Mouse (Mus musculus): Measurements from ENCODE around the gene Rasgef1b. TPM values are rescaled to one million over a fixed set of nuclear protein-coding genes. Genes with fewer than 3 reads are reported as not detected.

Rasgef1b gene
- polyA plus RNA-seq, 1 experiment from 2014 or later = 65.7 TPM

DNA sequence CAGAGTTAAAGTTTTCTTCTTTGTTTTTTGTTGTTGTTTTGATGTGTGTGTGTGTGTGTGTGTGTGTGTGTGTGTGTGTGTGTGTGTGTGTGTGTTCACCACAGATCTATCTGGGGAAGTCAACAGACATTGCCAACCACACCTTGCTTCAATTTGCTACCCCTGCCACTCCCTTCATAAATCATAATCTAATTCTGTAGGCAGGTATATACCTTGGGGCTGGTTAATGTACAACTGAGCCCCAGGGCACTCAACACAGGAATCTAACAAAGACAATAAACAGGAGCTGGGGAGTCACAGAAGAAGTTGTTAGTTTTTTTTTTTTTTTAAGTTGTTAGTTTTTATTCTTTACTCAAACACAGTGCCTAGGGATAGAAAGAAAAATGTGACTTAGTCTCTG is 403.6 kb downstream of the Rasgef1b start:
- Histone ChIP-seq H3K36me3 (replicated peaks) (no peaks in the 10 kb centered on the region), H3K27ac (no peak overlapping the region), H3K4me3 (no peak overlapping the region), H3K9me3 (no peaks in the 10 kb centered on the region), H3K27me3 (replicated peaks) (no peaks in the 10 kb centered on the region), H3K9ac (no peak overlapping the region), H3K4me2 (no peak overlapping the region), H3K4me1 (no peaks in the 10 kb centered on the region)
- no peak for ATAC-seq (replicated peaks)

DNA sequence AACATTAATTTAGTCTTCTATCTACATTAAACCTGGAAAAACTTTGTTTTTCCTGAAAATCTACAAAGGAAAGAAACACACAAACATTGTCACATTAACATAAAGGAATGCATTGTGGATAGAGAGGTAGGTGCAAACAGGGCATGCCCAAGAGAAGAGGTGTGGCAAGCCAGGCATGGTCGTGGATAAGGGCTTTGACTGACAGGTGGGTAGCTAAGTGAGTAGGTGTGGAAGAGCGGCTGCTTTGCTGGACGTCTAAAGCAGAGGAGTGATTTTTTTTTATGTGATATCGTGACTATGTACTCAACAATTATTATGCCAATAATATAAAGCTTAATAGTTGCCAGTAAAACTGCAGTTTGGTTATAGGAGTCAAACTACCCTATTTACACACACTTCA is 408.1 kb downstream of the Rasgef1b start:
- no peaks in the 10 kb centered on the region for H3K9me3 ChIP-seq
- no peak overlapping the region for H3K4me2 ChIP-seq
- no peak overlapping the region for H3K4me3 ChIP-seq
- H3K9ac ChIP-seq = no peak overlapping the region
- H3K27ac ChIP-seq = no peak overlapping the region
- no peaks in the 10 kb centered on the region for H3K36me3 ChIP-seq (replicated peaks)
- no peaks in the 10 kb centered on the region for H3K27me3 ChIP-seq (replicated peaks)
- H3K4me1 ChIP-seq = no peaks in the 10 kb centered on the region
- no peak for ATAC-seq (replicated peaks)
- 81% methylated on average over 4 of the region's 4 CpGs for WGBS

DNA sequence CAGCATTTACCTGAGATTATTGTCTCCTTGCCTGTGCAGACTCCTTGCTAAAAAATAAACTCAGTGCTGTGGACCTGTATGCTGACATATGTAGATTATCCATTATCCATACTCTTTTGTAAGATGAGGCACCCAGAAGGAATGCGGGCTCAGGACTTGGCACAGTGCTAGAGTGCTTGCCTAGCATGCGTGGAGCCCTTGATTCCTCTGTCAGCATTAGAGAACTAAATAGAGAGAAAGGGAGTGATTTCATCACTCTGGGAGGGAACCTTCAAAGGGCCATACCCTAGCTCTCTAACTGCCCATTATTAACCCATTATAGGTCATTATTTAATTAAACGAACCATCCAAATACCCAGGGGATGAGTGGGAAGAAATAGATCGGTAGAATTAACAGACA is 430.9 kb downstream of the Rasgef1b start:
- ATAC-seq (replicated peaks) = no peak
- Histone ChIP-seq H3K9ac (no peak overlapping the region), H3K4me1 (no peaks in the 10 kb centered on the region), H3K27ac (no peak overlapping the region), H3K27me3 (replicated peaks) (no peaks in the 10 kb centered on the region), H3K4me2 (no peak overlapping the region), H3K4me3 (no peak overlapping the region), H3K36me3 (replicated peaks) (no peaks in the 10 kb centered on the region), H3K9me3 (no peaks in the 10 kb centered on the region)
- WGBS = 69% methylated on average over 4 of the region's 4 CpGs

DNA sequence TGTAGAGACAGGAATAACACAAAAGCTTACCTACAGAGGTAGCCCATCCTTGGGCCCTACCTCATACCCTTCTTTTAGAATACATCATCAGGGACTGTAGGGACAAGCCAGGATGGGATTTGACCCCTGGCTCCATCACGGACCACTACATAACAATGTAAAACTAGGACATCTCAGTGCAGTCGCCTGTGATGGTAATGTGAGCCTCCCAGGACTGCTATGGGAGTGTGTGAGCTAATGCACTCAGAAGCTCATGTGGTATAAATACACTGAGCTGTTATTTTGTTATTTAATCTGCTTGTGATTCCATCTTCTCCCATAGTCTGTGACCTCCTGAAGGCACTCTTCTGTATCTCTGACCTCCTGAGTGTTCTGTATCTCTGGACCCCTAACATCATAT is 432.5 kb downstream of the Rasgef1b start:
- H3K9ac ChIP-seq = no peak overlapping the region
- no peaks in the 10 kb centered on the region for H3K36me3 ChIP-seq (replicated peaks)
- H3K4me2 ChIP-seq = no peak overlapping the region
- H3K27me3 ChIP-seq (replicated peaks) = no peaks in the 10 kb centered on the region
- H3K27ac ChIP-seq = no peak overlapping the region
- no peaks in the 10 kb centered on the region for H3K9me3 ChIP-seq
- no peaks in the 10 kb centered on the region for H3K4me1 ChIP-seq
- ATAC-seq (replicated peaks) = no peak
- 77% methylated on average over 2 of the region's 2 CpGs for WGBS
- H3K4me3 ChIP-seq = no peak overlapping the region

DNA sequence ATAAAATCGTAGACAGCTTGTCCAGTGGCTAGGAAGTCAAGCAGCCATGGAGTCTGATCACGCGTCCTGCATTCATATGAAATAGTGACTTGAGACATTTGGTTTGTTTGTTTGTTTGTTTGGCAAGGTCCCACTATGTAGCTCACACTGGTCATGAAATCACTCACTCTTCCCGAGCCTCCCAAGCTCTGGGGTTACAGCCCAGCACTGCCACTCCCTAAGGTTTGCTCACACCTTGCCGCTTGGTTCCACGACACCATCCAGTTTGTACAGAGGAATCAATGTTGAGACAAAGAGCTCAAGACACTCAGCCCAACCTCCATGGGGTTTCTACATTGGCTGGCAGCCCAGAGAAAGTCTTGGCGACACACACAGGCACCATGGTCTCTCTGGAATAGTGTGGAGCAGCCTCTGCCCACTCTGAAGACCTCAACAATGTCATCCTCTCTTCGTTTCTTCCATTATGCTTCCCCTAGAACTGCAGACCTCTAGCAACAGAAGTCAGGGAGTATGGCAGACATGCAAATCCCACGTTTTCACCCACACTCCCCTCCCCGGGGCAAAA is 436.5 kb downstream of the Rasgef1b start:
- no peak overlapping the region for H3K9ac ChIP-seq
- H3K27ac ChIP-seq = no peak overlapping the region
- no peak for ATAC-seq (replicated peaks)
- H3K27me3 ChIP-seq (replicated peaks) = no peaks in the 10 kb centered on the region
- WGBS = 81% methylated on average over 10 of the region's 10 CpGs
- no peaks in the 10 kb centered on the region for H3K9me3 ChIP-seq
- H3K36me3 ChIP-seq (replicated peaks) = no peaks in the 10 kb centered on the region
- no peak overlapping the region for H3K4me2 ChIP-seq
- no peak overlapping the region for H3K4me3 ChIP-seq
- H3K4me1 ChIP-seq = no peaks in the 10 kb centered on the region

DNA sequence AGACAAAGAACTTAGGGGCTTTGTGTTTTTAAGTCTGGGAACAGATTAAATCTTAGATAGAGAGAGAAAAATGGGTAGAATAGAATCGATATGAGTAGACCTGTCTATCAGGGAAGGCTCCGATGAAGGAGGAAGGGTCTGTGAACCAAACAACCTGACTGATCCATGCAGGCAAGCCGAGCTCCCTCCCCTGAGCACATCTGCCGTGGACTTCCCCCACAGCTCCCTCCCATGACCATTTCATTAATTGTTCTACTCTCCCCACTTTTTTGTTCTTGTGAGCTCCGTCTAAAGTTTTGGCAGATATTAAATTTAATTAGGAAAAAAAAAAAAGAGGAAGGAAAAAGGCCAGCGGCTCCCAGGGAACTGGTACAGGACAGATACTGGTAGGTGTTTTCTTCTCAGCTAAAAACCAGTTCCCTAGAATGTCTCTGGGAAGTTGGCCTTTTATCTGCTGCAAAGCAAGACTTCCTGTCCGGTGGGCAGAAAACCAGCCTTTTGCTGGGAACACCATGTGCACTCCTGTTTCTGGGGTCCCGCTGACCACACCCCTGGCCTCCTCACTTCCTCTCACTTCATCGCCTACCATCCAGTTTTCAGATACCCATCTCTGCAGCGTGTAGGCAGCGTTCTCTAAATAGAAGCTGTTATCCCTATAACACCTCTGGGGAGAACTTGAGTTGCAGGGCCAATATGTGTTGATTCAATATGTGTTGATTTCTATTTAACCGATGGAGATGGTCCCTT is 437.6 kb downstream of the Rasgef1b start:
- H3K9ac ChIP-seq = no peak overlapping the region
- no peaks in the 10 kb centered on the region for H3K9me3 ChIP-seq
- no peaks in the 10 kb centered on the region for H3K36me3 ChIP-seq (replicated peaks)
- no peak for ATAC-seq (replicated peaks)
- H3K4me1 ChIP-seq = no peaks in the 10 kb centered on the region
- no peaks in the 10 kb centered on the region for H3K27me3 ChIP-seq (replicated peaks)
- H3K27ac ChIP-seq = no peak overlapping the region
- no peak overlapping the region for H3K4me2 ChIP-seq
- 82% methylated on average over 12 of the region's 12 CpGs for WGBS
- H3K4me3 ChIP-seq = no peak overlapping the region

DNA sequence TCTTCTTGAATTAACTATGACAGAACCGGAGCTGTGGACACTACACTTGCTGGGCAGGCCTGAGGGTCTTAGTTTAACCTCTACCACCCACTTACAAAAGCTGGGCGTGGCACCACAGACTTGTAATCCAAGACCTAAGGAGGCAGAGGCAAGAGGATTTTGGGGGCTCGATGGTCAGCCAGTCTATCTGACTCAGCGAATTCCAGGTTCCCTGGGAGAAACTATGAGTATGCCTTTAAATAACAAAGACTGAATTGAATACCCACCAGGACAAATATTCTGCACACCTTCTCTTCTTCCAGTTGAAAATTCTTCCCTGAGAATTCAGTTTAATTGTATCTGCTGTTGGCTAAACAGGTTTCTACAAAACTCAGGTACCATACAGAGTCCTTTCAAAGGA is 440.6 kb downstream of the Rasgef1b start:
- Histone ChIP-seq H3K4me3 (no peak overlapping the region), H3K9ac (no peak overlapping the region), H3K9me3 (no peaks in the 10 kb centered on the region), H3K4me1 (no peaks in the 10 kb centered on the region), H3K4me2 (no peak overlapping the region), H3K36me3 (replicated peaks) (no peaks in the 10 kb centered on the region), H3K27ac (no peak overlapping the region), H3K27me3 (replicated peaks) (no peaks in the 10 kb centered on the region)
- no peak for ATAC-seq (replicated peaks)
- WGBS = 79% methylated on average over 4 of the region's 4 CpGs

DNA sequence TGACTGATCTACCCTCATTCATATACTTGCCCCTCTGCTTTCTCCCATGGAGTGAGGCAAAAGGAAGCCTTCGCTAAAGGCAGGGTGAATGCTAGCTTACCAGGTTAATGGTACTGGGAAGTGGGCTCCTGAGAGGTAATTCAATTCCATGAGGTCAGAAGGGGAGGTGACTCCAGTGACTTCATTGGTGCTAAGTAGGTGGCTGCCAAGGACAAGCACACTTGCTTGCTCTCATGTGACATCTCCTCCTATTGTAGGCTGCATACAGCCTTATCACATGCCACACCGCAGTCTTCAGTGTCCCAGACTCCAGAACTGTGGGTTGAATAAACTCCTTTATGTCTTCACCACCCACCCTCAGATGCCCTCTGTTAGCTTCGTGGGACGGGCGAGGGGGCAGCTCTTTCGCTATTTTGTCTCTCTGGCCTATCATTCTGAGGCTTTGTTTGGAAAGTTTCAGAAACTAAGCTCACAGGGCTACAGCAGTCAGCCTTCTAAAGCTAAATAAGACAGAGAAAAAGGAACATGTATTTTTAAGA is 441.1 kb downstream of the Rasgef1b start:
- Histone ChIP-seq H3K4me3 (no peak overlapping the region), H3K9ac (no peak overlapping the region), H3K4me2 (no peak overlapping the region), H3K27me3 (replicated peaks) (no peaks in the 10 kb centered on the region), H3K4me1 (no peaks in the 10 kb centered on the region), H3K27ac (no peak overlapping the region), H3K36me3 (replicated peaks) (no peaks in the 10 kb centered on the region), H3K9me3 (no peaks in the 10 kb centered on the region)
- no peak for ATAC-seq (replicated peaks)
- WGBS = 90% methylated on average over 6 of the region's 6 CpGs

DNA sequence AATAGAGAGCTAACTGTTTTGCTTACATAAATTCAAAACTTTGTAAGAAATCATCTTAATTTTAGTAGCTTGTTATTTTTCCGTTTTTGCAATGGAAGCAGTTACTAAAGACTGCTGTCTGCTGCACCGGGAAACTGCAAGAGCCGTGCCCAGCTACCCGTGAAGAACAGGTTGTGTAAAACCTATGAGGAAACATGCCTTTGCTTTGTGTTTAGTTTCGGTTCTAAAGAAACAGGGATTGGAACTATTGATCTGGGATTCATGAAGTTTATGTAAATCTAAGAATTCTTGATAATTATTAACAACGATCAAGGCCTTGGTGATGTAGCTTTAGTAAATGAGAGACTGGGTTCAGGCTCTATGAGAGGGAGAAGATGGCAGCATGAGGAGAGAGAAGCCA is 442.3 kb downstream of the Rasgef1b start:
- H3K36me3 ChIP-seq (replicated peaks) = no peaks in the 10 kb centered on the region
- 85% methylated on average over 6 of the region's 6 CpGs for WGBS
- ATAC-seq (replicated peaks) = no peak

DNA sequence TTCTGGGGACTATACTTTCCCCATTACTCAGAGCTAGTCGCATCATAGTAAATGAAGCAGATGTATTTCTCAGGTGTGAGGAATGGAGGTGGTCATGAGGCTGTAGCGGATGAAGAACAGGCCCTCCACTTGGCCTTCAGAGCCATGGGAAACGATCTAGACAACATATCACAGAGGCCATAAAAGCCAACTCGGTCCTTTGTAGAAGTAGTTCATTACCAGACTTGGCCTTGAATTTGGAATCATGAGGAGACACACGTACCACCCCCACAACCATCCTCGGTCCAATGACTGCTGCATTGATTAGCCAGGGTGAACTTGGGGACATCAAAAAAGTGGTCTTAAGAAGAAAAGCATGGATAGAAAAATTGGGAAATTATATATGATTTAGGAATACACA is 442.8 kb downstream of the Rasgef1b start:
- Histone ChIP-seq H3K27ac (no peak overlapping the region), H3K4me1 (no peaks in the 10 kb centered on the region), H3K27me3 (replicated peaks) (no peaks in the 10 kb centered on the region), H3K4me3 (no peak overlapping the region), H3K36me3 (replicated peaks) (no peaks in the 10 kb centered on the region), H3K4me2 (no peak overlapping the region), H3K9ac (no peak overlapping the region), H3K9me3 (no peaks in the 10 kb centered on the region)
- 90% methylated on average over 6 of the region's 6 CpGs for WGBS
- no peak for ATAC-seq (replicated peaks)

More for the DNA sequence above, 442.3 kb downstream of the Rasgef1b start:
- H3K27me3 ChIP-seq (replicated peaks) = no peaks in the 10 kb centered on the region
- H3K9ac ChIP-seq = no peak overlapping the region
- H3K27ac ChIP-seq = no peak overlapping the region
- H3K4me1 ChIP-seq = no peaks in the 10 kb centered on the region
- H3K9me3 ChIP-seq = no peaks in the 10 kb centered on the region
- no peak overlapping the region for H3K4me3 ChIP-seq
- no peak overlapping the region for H3K4me2 ChIP-seq

DNA sequence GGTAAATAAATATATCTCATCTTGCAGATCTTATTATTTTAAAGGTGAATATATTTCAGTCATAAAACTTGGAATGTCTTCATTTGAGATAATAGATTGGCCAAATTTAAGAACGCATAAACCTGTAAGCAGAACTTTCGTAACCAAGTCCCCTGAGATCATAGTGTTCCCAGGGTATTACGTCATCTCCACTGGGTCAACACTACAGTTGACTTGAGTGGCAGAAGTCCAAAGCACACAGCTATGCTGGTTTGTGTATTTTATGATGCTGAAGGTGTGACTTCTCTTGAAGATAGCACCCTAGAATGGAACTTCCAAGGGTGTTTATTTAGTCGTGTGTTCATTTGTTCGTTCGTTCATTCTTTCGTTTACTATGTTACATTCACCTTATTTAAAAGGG is 444.5 kb downstream of the Rasgef1b start:
- no peak for ATAC-seq (replicated peaks)
- H3K27me3 ChIP-seq (replicated peaks) = no peaks in the 10 kb centered on the region
- H3K9me3 ChIP-seq = no peaks in the 10 kb centered on the region
- H3K27ac ChIP-seq = no peak overlapping the region
- H3K9ac ChIP-seq = no peak overlapping the region
- no peaks in the 10 kb centered on the region for H3K4me1 ChIP-seq
- no peak overlapping the region for H3K4me2 ChIP-seq
- no peaks in the 10 kb centered on the region for H3K36me3 ChIP-seq (replicated peaks)
- 89% methylated on average over 7 of the region's 7 CpGs for WGBS
- no peak overlapping the region for H3K4me3 ChIP-seq

DNA sequence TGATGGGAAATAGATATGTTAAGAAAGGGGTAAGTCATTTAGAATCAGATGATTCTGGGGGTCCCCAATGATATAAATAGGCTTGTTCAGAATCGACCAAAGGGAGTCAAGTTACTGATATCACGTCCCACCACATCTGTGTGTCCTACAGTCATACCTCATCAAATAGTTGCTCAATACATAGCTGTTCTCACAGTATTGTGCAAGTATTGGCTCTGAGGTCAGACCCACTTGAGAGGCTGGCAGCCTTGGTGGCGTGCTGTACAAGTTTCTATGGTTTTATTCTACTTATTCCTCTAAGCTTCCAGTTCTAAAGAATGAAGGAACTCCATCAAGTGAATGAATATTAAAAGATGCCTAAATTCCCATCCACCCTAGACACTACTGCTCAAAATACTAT is 445.2 kb downstream of the Rasgef1b start:
- Histone ChIP-seq H3K27ac (no peak overlapping the region), H3K4me2 (no peak overlapping the region), H3K27me3 (replicated peaks) (no peaks in the 10 kb centered on the region), H3K9ac (no peak overlapping the region), H3K9me3 (no peaks in the 10 kb centered on the region), H3K4me3 (no peak overlapping the region), H3K36me3 (replicated peaks) (no peaks in the 10 kb centered on the region), H3K4me1 (no peaks in the 10 kb centered on the region)
- no peak for ATAC-seq (replicated peaks)
- WGBS = 91% methylated on average over 3 of the region's 3 CpGs

DNA sequence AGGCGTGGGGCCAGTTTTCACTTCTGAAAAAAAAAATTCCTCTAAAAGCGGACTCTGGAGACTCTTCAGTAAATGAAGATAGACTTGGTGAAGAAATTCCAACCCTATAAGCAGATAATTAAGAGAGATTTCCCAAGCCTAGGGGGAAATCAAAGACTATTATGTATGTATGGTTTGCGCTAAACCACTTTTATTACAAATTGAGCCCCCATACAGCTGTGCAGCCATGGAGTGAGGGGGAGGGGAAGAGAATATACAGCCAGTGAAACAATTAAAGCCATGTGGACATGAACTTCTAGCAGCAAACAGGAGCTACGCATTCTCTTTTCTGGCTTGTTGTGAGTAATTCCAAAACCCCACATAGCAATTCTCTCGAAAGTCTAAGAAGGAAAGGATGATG is 448.3 kb downstream of the Rasgef1b start:
- H3K4me1 ChIP-seq = no peaks in the 10 kb centered on the region

More for the DNA sequence above, 448.3 kb downstream of the Rasgef1b start:
- H3K4me3 ChIP-seq = no peak overlapping the region
- no peaks in the 10 kb centered on the region for H3K9me3 ChIP-seq
- H3K36me3 ChIP-seq (replicated peaks) = no peaks in the 10 kb centered on the region
- H3K27me3 ChIP-seq (replicated peaks) = no peaks in the 10 kb centered on the region
- 74% methylated on average over 5 of the region's 5 CpGs for WGBS
- H3K27ac ChIP-seq = no peak overlapping the region
- H3K9ac ChIP-seq = no peak overlapping the region
- ATAC-seq (replicated peaks) = no peak
- H3K4me2 ChIP-seq = no peak overlapping the region
